Mouse (Mus musculus) E14TG2a.4 (cell line): ENCODE data around the gene Slc12a7.

ENCODE experiments used
- CTCF ChIP-seq: conservative IDR thresholded peaks from 2 replicates; pipeline ENCODE4 v1.5.1; 2014; ENCODE audit warnings: low read length
- NANOG ChIP-seq: IDR thresholded peaks from 2 replicates; pipeline ENCODE4 v1.6.1; 2014; ENCODE audit warnings: borderline replicate concordance, low read length, mixed read lengths
- POU5F1 ChIP-seq: IDR thresholded peaks from 2 replicates; pipeline ENCODE4 v1.6.1; 2014; ENCODE audit warnings: low read length, borderline replicate concordance

GRCm38 (mm10) chr13:73742944-73743343, 10.1 kb downstream of the Slc12a7 start:
- TF ChIP-seq CTCF = no peak
- no peak for TF ChIP-seq NANOG
- no peak for TF ChIP-seq POU5F1
